Mouse (Mus musculus): ENCODE data around the gene Asf1b. TPM values are rescaled to one million over a fixed set of nuclear protein-coding genes. Genes with fewer than 3 reads are reported as not detected.

The Asf1b gene
- polyA plus RNA-seq, 1 experiment from 2014 or later: 114 TPM

GRCm38 (mm10) chr8:83964015-83964765 lies 8.9 kb downstream of the Asf1b start:
- ATAC-seq (ENCODE audit: low read depth): no peak
- Histone ChIP-seq H3K27me3 (no peaks in the 10 kb centered on the region), H3K27ac (no peak overlapping the region), H3K4me1 (replicated peaks) (no peaks in the 10 kb centered on the region), H3K36me3 (peaks cover 74% of the 10 kb centered on the region), H3K9me3 (replicated peaks) (no peaks in the 10 kb centered on the region), H3K9ac (no peak overlapping the region), H3K4me2 (no peak overlapping the region), H3K4me3 (replicated peaks) (no peak overlapping the region)
- WGBS (ENCODE audit: insufficient replicate concordance): 87% methylated on average over 5 of the region's 5 CpGs
- DNase-seq: no peak

GRCm38 (mm10) chr8:83967701-83968100 lies 12.4 kb downstream of the Asf1b start:
- H3K27ac ChIP-seq: no peak overlapping the region
- no peak overlapping the region for H3K4me2 ChIP-seq
- 86% methylated on average over 7 of the region's 7 CpGs for WGBS (ENCODE audit: insufficient replicate concordance)
- no peak overlapping the region for H3K4me3 ChIP-seq (replicated peaks)
- no peak for ATAC-seq (ENCODE audit: low read depth)
- no peak overlapping the region for H3K9ac ChIP-seq
- no peaks in the 10 kb centered on the region for H3K9me3 ChIP-seq (replicated peaks)
- H3K27me3 ChIP-seq: no peaks in the 10 kb centered on the region
- peaks cover 17% of the 10 kb centered on the region for H3K4me1 ChIP-seq (replicated peaks)
- DNase-seq: no peak
- peaks cover 80% of the 10 kb centered on the region for H3K36me3 ChIP-seq

DNA sequence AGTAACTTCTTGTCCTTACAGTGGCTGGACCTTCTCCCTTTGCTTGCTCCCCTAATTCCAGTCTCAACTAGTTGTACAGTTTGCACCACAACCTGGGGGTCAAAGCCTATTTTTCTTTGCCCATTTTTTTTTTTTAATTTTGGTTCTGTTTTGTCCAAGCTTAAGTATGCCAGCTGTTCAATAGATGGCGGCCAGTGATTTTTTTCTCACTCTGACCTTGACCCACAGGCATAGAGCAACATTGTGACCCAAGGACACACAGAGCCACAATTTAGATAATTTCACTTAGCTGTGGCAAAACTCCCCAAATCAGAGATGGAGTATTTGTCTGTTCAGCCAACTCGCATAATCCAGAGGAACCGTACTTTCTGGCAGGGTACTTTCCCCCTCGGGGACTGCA lies 15.8 kb downstream of the Asf1b start:
- WGBS (ENCODE audit: insufficient replicate concordance): 87% methylated on average over 4 of the region's 4 CpGs
- peak overlapping the region; percentile 99 for H3K4me2 ChIP-seq
- H3K9ac ChIP-seq: no peak overlapping the region; the same call in 1 of the 2 replicates
- H3K36me3 ChIP-seq: peaks cover 51% of the 10 kb centered on the region
- no peaks in the 10 kb centered on the region for H3K9me3 ChIP-seq (replicated peaks)
- DNase-seq: no peak
- H3K4me3 ChIP-seq (replicated peaks): peak overlapping the region; percentile 94
- ATAC-seq (ENCODE audit: low read depth): no peak
- H3K27me3 ChIP-seq: no peaks in the 10 kb centered on the region
- H3K4me1 ChIP-seq (replicated peaks): peaks cover 42% of the 10 kb centered on the region
- H3K27ac ChIP-seq: peak overlapping the region; percentile 23; the same call in 1 of the 2 replicates

- Histone ChIP-seq H3K4me1 (replicated peaks) (peaks cover 47% of the 10 kb centered on the region), H3K9me3 (replicated peaks) (no peaks in the 10 kb centered on the region), H3K27me3 (no peaks in the 10 kb centered on the region), H3K36me3 (peaks cover 46% of the 10 kb centered on the region), H3K9ac (peak overlapping the region; percentile 83), H3K4me2 (peak overlapping the region; percentile 99), H3K4me3 (replicated peaks) (peak overlapping the region; percentile 94), H3K27ac (peak overlapping the region; percentile 73)
- no peak for ATAC-seq (ENCODE audit: low read depth)
- DNase-seq: no peak
- WGBS (ENCODE audit: insufficient replicate concordance): 70% methylated on average over 6 of the region's 6 CpGs
Measured at GRCm38 (mm10) chr8:83971661-83972060, 16.4 kb downstream of the Asf1b start.

DNA sequence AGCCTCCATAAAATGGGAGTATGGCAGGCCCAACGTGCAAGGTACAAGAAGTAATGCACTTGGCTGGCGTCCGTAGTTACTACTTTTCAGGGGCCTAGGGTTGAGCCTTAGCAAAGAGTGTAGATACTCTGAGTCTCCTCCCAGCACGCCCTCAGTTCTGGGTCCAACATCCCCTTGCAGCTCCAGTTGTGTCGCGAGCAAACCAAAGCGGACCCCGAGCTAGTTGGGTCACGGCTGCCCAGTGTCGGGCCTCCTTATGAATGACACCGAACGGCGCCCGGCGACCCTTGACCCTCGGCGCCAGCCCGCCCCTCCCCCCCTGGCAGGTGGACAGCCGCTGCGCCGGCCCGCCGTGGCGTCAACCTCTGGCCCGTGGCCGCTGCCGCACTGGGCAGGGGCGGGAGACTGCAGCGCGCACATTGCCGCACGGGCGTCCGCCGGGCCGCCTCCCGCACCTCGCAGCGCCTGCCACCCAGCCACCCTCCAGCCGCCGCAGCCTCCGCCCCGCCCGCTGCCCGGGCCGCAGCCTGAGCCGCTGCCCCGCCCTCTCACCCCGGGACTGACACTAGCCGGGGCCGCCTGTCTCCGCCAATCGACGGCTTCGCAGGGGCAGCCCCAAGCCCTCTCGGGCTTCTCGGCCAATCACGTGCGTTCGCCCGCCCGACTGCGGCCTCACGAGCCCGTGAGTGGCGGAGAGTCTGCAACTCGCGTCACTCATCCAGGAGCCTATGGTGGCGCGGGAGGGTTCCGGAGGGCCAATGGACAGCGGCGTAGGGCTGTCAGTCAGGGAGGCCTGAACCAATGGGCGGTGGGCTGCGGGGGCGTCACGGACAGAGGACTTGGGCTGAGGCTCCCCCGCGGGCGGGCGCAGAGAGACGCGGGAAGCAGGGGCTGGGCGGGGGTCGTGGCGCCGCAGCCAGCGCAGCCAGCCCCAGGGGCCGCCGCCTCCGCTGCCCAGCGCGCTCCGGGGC lies 17.1 kb downstream of the Asf1b start, which contains the start of gene Prkaca:
TSS of gene Prkaca (plus strand) at position 844 of the 971 bp plus-strand sequence.
- peak; percentile 98 for ATAC-seq (ENCODE audit: low read depth)
- DNase-seq: peak; percentile 99
- H3K27me3 ChIP-seq: no peaks in the 10 kb centered on the region
- H3K4me2 ChIP-seq: peak within 1 kb of the TSS; percentile 99
- H3K4me1 ChIP-seq (replicated peaks): peaks cover 55% of the 10 kb centered on the region
- H3K9me3 ChIP-seq (replicated peaks): no peaks in the 10 kb centered on the region
- H3K4me3 ChIP-seq (replicated peaks): peak within 1 kb of the TSS; percentile 94
- peak within 1 kb of the TSS; percentile 94 for H3K9ac ChIP-seq
- H3K27ac ChIP-seq: peak within 1 kb of the TSS; percentile 73
- under 1% methylated on average over 71 of the region's 94 CpGs for WGBS (ENCODE audit: insufficient replicate concordance)
- peaks cover 38% of the 10 kb centered on the region for H3K36me3 ChIP-seq

- WGBS (ENCODE audit: insufficient replicate concordance): 8% methylated on average over 37 of the region's 37 CpGs
- Histone ChIP-seq H3K9ac (peak overlapping the region; percentile 94), H3K27ac (peak overlapping the region; percentile 71), H3K4me1 (replicated peaks) (peaks cover 65% of the 10 kb centered on the region), H3K36me3 (peaks cover 28% of the 10 kb centered on the region), H3K9me3 (replicated peaks) (no peaks in the 10 kb centered on the region), H3K4me2 (peak overlapping the region; percentile 96), H3K4me3 (replicated peaks) (peak overlapping the region; percentile 94), H3K27me3 (no peaks in the 10 kb centered on the region)
- DNase-seq: no peak
- ATAC-seq (ENCODE audit: low read depth): no peak; the same call in 1 of the 2 replicates
Measured at GRCm38 (mm10) chr8:83973161-83974031, 18.1 kb downstream of the Asf1b start.

DNA sequence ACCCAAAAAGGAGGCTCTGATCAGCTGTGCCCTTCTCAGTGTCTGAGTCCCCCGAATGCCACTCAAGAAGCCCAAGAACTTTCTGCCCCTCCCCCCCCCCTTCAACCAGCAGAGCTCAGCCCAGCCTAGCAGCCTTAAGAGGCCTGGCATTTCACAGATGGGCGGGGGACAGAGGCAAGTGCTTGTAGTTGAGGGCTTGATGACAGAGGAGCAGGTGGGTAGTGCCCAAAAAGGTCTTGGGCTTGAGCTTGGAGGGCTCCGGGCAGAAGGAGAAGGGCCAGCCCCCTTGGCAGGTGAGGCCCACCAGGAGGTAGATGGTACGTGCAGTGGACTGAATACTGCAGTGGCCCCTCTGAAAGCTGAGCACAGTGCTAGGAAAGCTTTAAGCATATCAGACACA lies 19.2 kb downstream of the Asf1b start:
- no peaks in the 10 kb centered on the region for H3K27me3 ChIP-seq
- WGBS (ENCODE audit: insufficient replicate concordance): 71% methylated on average over 4 of the region's 4 CpGs
- no peak for DNase-seq
- no peaks in the 10 kb centered on the region for H3K9me3 ChIP-seq (replicated peaks)
- H3K4me2 ChIP-seq: peak overlapping the region; percentile 96; the same call in 1 of the 2 replicates
- no peak overlapping the region for H3K27ac ChIP-seq
- peaks cover 67% of the 10 kb centered on the region for H3K4me1 ChIP-seq (replicated peaks)
- no peak for ATAC-seq (ENCODE audit: low read depth)
- H3K36me3 ChIP-seq: peaks cover 17% of the 10 kb centered on the region
- H3K4me3 ChIP-seq (replicated peaks): no peak overlapping the region; the same call in 1 of the 2 replicates
- H3K9ac ChIP-seq: peak overlapping the region; percentile 13; the same call in 1 of the 2 replicates

DNA sequence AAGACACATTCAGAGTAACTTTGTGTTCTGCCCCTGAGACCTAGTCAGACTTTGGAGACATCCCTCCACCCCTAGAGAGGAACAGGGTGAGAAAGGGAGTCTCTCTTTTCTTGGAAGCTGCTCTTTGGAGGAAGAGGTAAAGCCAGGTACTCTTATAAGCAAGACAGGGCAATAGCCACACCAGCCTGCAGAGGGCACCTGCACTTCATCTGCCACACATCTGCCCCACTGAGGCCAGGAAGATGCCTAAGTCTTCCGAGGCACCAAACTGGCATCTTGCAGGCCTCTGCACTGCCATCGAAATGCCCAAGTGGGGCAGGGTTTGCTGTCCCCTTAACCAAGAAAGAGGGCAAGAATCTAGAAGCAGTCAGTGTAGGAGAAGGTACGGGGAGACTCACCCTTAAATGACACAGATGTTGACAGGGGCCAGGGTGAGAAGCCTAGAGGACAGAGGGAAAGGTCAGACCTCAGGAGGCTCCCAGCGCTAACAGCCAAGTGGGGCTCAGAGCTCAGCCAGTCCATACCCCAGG lies 20.9 kb downstream of the Asf1b start:
- Histone ChIP-seq H3K9ac (no peak overlapping the region), H3K36me3 (peaks cover 15% of the 10 kb centered on the region), H3K9me3 (replicated peaks) (no peaks in the 10 kb centered on the region), H3K4me1 (replicated peaks) (peaks cover 62% of the 10 kb centered on the region), H3K4me3 (replicated peaks) (no peak overlapping the region), H3K27me3 (no peaks in the 10 kb centered on the region), H3K4me2 (no peak overlapping the region), H3K27ac (no peak overlapping the region)
- DNase-seq (no peak), ATAC-seq (ENCODE audit: low read depth) (no peak)
- 67% methylated on average over 4 of the region's 4 CpGs for WGBS (ENCODE audit: insufficient replicate concordance)

GRCm38 (mm10) chr8:83976779-83977350 lies 21.6 kb downstream of the Asf1b start:
- Histone ChIP-seq H3K4me1 (replicated peaks) (peaks cover 55% of the 10 kb centered on the region), H3K4me3 (replicated peaks) (no peak overlapping the region), H3K4me2 (no peak overlapping the region), H3K9me3 (replicated peaks) (no peaks in the 10 kb centered on the region), H3K27ac (0 out of 2 replicates have a peak overlapping the region, but pooled peaks have one; percentile 35), H3K9ac (no peak overlapping the region), H3K36me3 (peaks cover 19% of the 10 kb centered on the region), H3K27me3 (no peaks in the 10 kb centered on the region)
- no peak for DNase-seq
- 81% methylated on average over 5 of the region's 5 CpGs for WGBS (ENCODE audit: insufficient replicate concordance)
- no peak for ATAC-seq (ENCODE audit: low read depth)

- ATAC-seq (ENCODE audit: low read depth) (no peak), DNase-seq (no peak)
- Histone ChIP-seq H3K36me3 (peaks cover 27% of the 10 kb centered on the region), H3K27ac (peak overlapping the region; percentile 35), H3K4me1 (replicated peaks) (peaks cover 55% of the 10 kb centered on the region), H3K9ac (no peak overlapping the region), H3K9me3 (replicated peaks) (no peaks in the 10 kb centered on the region), H3K27me3 (no peaks in the 10 kb centered on the region), H3K4me2 (no peak overlapping the region), H3K4me3 (replicated peaks) (no peak overlapping the region)
- WGBS (ENCODE audit: insufficient replicate concordance): 43% methylated on average over 6 of the region's 6 CpGs
Measured at GRCm38 (mm10) chr8:83977646-83978045, 22.3 kb downstream of the Asf1b start.

Data from liver, embryonic 13.5 days (tissue).